In genomic region chr19:24378470-24378869, GRCm38 (mm10) we compare ENCODE assay signal across 27 mouse cellular contexts.
DNase-seq lines count a peak whose midpoint lies in the region; ATAC-seq and TF ChIP-seq lines count a peak whose summit lies in the region.
"Had no signal": no experiment of that assay in that cellular context is flagged by ENCODE, and none has a peak within 500 bp of the region (broad histone marks: within the 10 kb centered on the region; RNA-seq: fewer than 3 reads in every experiment).

No protein-coding gene starts in this region.

- H3K27ac ChIP-seq in heart, embryonic 10.5 days, result no peak overlapping the region
- H3K27ac ChIP-seq in heart, embryonic 13.5 days (replicated peaks), result peak overlapping the region; percentile 2; the same call in 1 of the 2 replicates
- H3K27ac ChIP-seq in heart, embryonic 16.5 days (ENCODE audit: low read length), result no peak overlapping the region
- H3K27ac ChIP-seq in liver, embryonic 16.5 days (ENCODE audit: low read length), result no peak overlapping the region
- no peak overlapping the region for H3K27ac ChIP-seq in liver, postnatal 0 days (ENCODE audit: low read depth)
- H3K27ac ChIP-seq: embryonic facial prominence, embryonic 10.5 days; embryonic facial prominence, embryonic 13.5 days; forebrain, embryonic 12.5 days; forebrain, embryonic 15.5 days; heart, adult 2 months; hindbrain, embryonic 14.5 days; hindbrain, postnatal 0 days had no signal

- peak overlapping the region; percentile 24 for H3K4me2 ChIP-seq in heart, embryonic 13.5 days
- peak overlapping the region; percentile 1; the same call in 1 of the 2 replicates for H3K4me2 ChIP-seq in heart, embryonic 16.5 days (ENCODE audit: low read depth, low read length)
- no peak overlapping the region for H3K4me2 ChIP-seq in liver, embryonic 16.5 days (ENCODE audit: low read depth, low read length)
- no peak overlapping the region for H3K4me2 ChIP-seq in liver, postnatal 0 days (ENCODE audit: low read depth, low read length)
- H3K4me2 ChIP-seq: embryonic facial prominence, embryonic 13.5 days; forebrain, embryonic 12.5 days; forebrain, embryonic 15.5 days; hindbrain, embryonic 14.5 days had no signal

- WGBS in heart, embryonic 10.5 days, result 21% methylated on average over 6 of the region's 6 CpGs
- 21% methylated on average over 6 of the region's 6 CpGs for WGBS in heart, embryonic 13.5 days
- 22% methylated on average over 6 of the region's 6 CpGs for WGBS in heart, embryonic 16.5 days
- 70% methylated on average over 6 of the region's 6 CpGs for WGBS in liver, embryonic 16.5 days (ENCODE audit: insufficient replicate concordance)
- WGBS in liver, postnatal 0 days (ENCODE audit: insufficient replicate concordance), result 74% methylated on average over 6 of the region's 6 CpGs

- H3K27me3 ChIP-seq in heart, embryonic 10.5 days (ENCODE audit: insufficient read depth, poor library complexity, severe bottlenecking), result no peaks in the 10 kb centered on the region
- H3K27me3 ChIP-seq in heart, embryonic 13.5 days (replicated peaks), result no peaks in the 10 kb centered on the region
- no peaks in the 10 kb centered on the region for H3K27me3 ChIP-seq in heart, embryonic 16.5 days (ENCODE audit: control insufficient read depth, insufficient read depth, low read length)
- no peaks in the 10 kb centered on the region for H3K27me3 ChIP-seq in liver, embryonic 16.5 days (ENCODE audit: control insufficient read depth, insufficient read depth, low read depth, low read length)
- H3K27me3 ChIP-seq in liver, postnatal 0 days (ENCODE audit: insufficient read depth, low read length), result no peaks in the 10 kb centered on the region
- H3K27me3 ChIP-seq: embryonic facial prominence, embryonic 13.5 days; forebrain, embryonic 12.5 days; forebrain, embryonic 15.5 days had no signal

- H3K9ac ChIP-seq in heart, embryonic 13.5 days, result no peak overlapping the region
- H3K9ac ChIP-seq in heart, embryonic 16.5 days (ENCODE audit: low read length), result no peak overlapping the region
- H3K9ac ChIP-seq in liver, embryonic 16.5 days (ENCODE audit: low read depth, low read length), result no peak overlapping the region
- no peak overlapping the region for H3K9ac ChIP-seq in liver, postnatal 0 days (replicated peaks)
- H3K9ac ChIP-seq: embryonic facial prominence, embryonic 13.5 days; forebrain, embryonic 12.5 days; forebrain, embryonic 15.5 days; hindbrain, embryonic 14.5 days had no signal

- H3K36me3 ChIP-seq in heart, embryonic 10.5 days, result peaks cover 6% of the 10 kb centered on the region; the same call in 1 of the 2 replicates
- peaks cover 11% of the 10 kb centered on the region; the same call in 1 of the 2 replicates for H3K36me3 ChIP-seq in heart, embryonic 13.5 days
- H3K36me3 ChIP-seq in heart, embryonic 16.5 days (ENCODE audit: control insufficient read depth, insufficient read depth), result peaks cover 3% of the 10 kb centered on the region; the same call in 1 of the 2 replicates
- no peaks in the 10 kb centered on the region; the same call in 1 of the 2 replicates for H3K36me3 ChIP-seq in liver, embryonic 16.5 days (ENCODE audit: control insufficient read depth, insufficient read depth)
- H3K36me3 ChIP-seq in liver, postnatal 0 days (replicated peaks; ENCODE audit: insufficient read depth, low read length), result no peaks in the 10 kb centered on the region; the same call in 1 of the 2 replicates
- H3K36me3 ChIP-seq: embryonic facial prominence, embryonic 10.5 days; embryonic facial prominence, embryonic 13.5 days; forebrain, embryonic 12.5 days; forebrain, embryonic 15.5 days had no signal

- no peak overlapping the region for H3K4me3 ChIP-seq in heart, embryonic 10.5 days
- no peak overlapping the region for H3K4me3 ChIP-seq in heart, embryonic 13.5 days
- H3K4me3 ChIP-seq in heart, embryonic 16.5 days (ENCODE audit: low read length), result no peak overlapping the region
- no peak overlapping the region for H3K4me3 ChIP-seq in liver, embryonic 16.5 days (ENCODE audit: low read depth, low read length)
- H3K4me3 ChIP-seq in liver, postnatal 0 days (ENCODE audit: low read depth, low read length), result no peak overlapping the region
- H3K4me3 ChIP-seq: embryonic facial prominence, embryonic 10.5 days; embryonic facial prominence, embryonic 13.5 days; erythroblast, embryonic 14.5 days; forebrain, embryonic 12.5 days; forebrain, embryonic 15.5 days; heart, adult 2 months had no signal

- peak; percentile 87 for DNase-seq in heart, adult 11 months
- no peak for DNase-seq in heart, embryonic 10.5 days (ENCODE audit: low spot score)
- no peak for DNase-seq in heart, postnatal 10 days
- DNase-seq in heart, postnatal 36 days, result no peak
- no peak for DNase-seq in liver, postnatal 0 days
- DNase-seq: adrenal gland, adult 8-10 months; adrenal gland, postnatal 25 days; cerebellum, adult 11-12 months; cerebellum, adult 8-10 months; cerebellum, postnatal 10 days; cerebellum, postnatal 36 days; gastrocnemius, postnatal 25 days; heart, adult 2 months; kidney, adult 18-20 months had no signal

- TF ChIP-seq EP300 in liver, postnatal 0 days (IDR thresholded peaks at IDR 0.05; ENCODE audit: low read depth), result no peak

- intact Hi-C loops in heart, postnatal 10 days (cut with DNase I), result no loop called here
- intact Hi-C loops in heart, postnatal 36 days (cut with DNase I), result no loop called here

- TF ChIP-seq CTCF in liver, postnatal 0 days (IDR thresholded peaks at IDR 0.05; ENCODE audit: low read depth), result no peak

- no peaks in the 10 kb centered on the region for H3K9me3 ChIP-seq in heart, embryonic 10.5 days
- no peaks in the 10 kb centered on the region for H3K9me3 ChIP-seq in heart, embryonic 13.5 days
- H3K9me3 ChIP-seq in heart, embryonic 16.5 days (replicated peaks; ENCODE audit: control insufficient read depth, low read length), result no peaks in the 10 kb centered on the region
- H3K9me3 ChIP-seq in liver, embryonic 16.5 days (replicated peaks; ENCODE audit: control insufficient read depth, low read length), result no peaks in the 10 kb centered on the region
- H3K9me3 ChIP-seq in liver, postnatal 0 days (ENCODE audit: low read length), result no peaks in the 10 kb centered on the region
- H3K9me3 ChIP-seq: embryonic facial prominence, embryonic 10.5 days; embryonic facial prominence, embryonic 13.5 days; forebrain, embryonic 12.5 days; forebrain, embryonic 15.5 days had no signal

- peaks cover 19% of the 10 kb centered on the region for H3K4me1 ChIP-seq in heart, embryonic 10.5 days
- peaks cover 25% of the 10 kb centered on the region for H3K4me1 ChIP-seq in heart, embryonic 13.5 days
- H3K4me1 ChIP-seq in heart, embryonic 16.5 days (ENCODE audit: control insufficient read depth, insufficient read depth, low read length), result peaks cover 9% of the 10 kb centered on the region
- H3K4me1 ChIP-seq in liver, embryonic 16.5 days (ENCODE audit: control insufficient read depth, low read depth, low read length), result no peaks in the 10 kb centered on the region
- no peaks in the 10 kb centered on the region for H3K4me1 ChIP-seq in liver, postnatal 0 days (ENCODE audit: insufficient read depth)
- H3K4me1 ChIP-seq: embryonic facial prominence, embryonic 13.5 days; forebrain, embryonic 12.5 days; forebrain, embryonic 15.5 days had no signal

- ATAC-seq in heart, embryonic 13.5 days (ENCODE audit: extremely low read depth, insufficient number of reproducible peaks, low FRiP score, low TSS enrichment), result peak; percentile 46; the same call in 1 of the 2 replicates
- ATAC-seq in heart, embryonic 16.5 days (replicated peaks; ENCODE audit: extremely low read depth, insufficient read depth, low FRiP score), result peak; percentile 81
- ATAC-seq in liver, embryonic 16.5 days (ENCODE audit: low read depth), result 0 out of 2 replicates have a peak, but pooled peaks have one; percentile 9
- ATAC-seq in liver, postnatal 0 days, result no peak
- ATAC-seq: activated CD4-positive, CD25-positive, alpha-beta regulatory T cell, adult 4 months; forebrain, embryonic 15.5 days; hindbrain, postnatal 0 days; inflammation-experienced regulatory T-cells, adult 6 months; intestine, embryonic 16.5 days had no signal

Comparison
In these comparisons a context has a peak if more than half of its experiments do, and no peak if none do; other contexts are left out.
1. H3K4me2 ChIP-seq: peak in heart, embryonic 13.5 days (single experiment) and heart, embryonic 16.5 days (single experiment); none in liver, embryonic 16.5 days (single experiment) and liver, postnatal 0 days (single experiment).